Mouse (Mus musculus): ENCODE data around the gene Col2a1. TPM values are rescaled to one million over a fixed set of nuclear protein-coding genes. Genes with fewer than 3 reads are reported as not detected.

The Col2a1 gene
- polyA plus RNA-seq, 1 experiment = 0.51 TPM

- TF ChIP-seq POLR2A (IDR thresholded peaks at IDR 0.05; ENCODE audit: borderline replicate concordance, extremely low read depth, low read depth, low read length) = no peak
- TF ChIP-seq CTCF (IDR thresholded peaks at IDR 0.05; ENCODE audit: insufficient read depth, low read length) = no peak
- DNase-seq = no peak
- H3K4me3 ChIP-seq (replicated peaks; ENCODE audit: extremely low read depth, low read depth, low read length) = no peak overlapping the region
- WGBS = 4% methylated on average over 19 of the region's 19 CpGs
- peaks cover 6% of the 10 kb centered on the region for H3K4me1 ChIP-seq (ENCODE audit: control insufficient read depth, insufficient read depth, low read length)
Observed at GRCm38 (mm10) chr15:98004740-98005159, 255 bp upstream of the Col2a1 start.

- no peak for DNase-seq
- TF ChIP-seq POLR2A (IDR thresholded peaks at IDR 0.05; ENCODE audit: borderline replicate concordance, extremely low read depth, low read depth, low read length) (no peak), CTCF (IDR thresholded peaks at IDR 0.05; ENCODE audit: insufficient read depth, low read length) (no peak)
- under 1% methylated on average over 42 of the region's 42 CpGs for WGBS
- Histone ChIP-seq H3K4me1 (ENCODE audit: control insufficient read depth, insufficient read depth, low read length) (peaks cover 6% of the 10 kb centered on the region), H3K4me3 (replicated peaks; ENCODE audit: extremely low read depth, low read depth, low read length) (no peak overlapping the region)
Observed at GRCm38 (mm10) chr15:98002991-98003821, 1.3 kb downstream of the Col2a1 start.

DNA sequence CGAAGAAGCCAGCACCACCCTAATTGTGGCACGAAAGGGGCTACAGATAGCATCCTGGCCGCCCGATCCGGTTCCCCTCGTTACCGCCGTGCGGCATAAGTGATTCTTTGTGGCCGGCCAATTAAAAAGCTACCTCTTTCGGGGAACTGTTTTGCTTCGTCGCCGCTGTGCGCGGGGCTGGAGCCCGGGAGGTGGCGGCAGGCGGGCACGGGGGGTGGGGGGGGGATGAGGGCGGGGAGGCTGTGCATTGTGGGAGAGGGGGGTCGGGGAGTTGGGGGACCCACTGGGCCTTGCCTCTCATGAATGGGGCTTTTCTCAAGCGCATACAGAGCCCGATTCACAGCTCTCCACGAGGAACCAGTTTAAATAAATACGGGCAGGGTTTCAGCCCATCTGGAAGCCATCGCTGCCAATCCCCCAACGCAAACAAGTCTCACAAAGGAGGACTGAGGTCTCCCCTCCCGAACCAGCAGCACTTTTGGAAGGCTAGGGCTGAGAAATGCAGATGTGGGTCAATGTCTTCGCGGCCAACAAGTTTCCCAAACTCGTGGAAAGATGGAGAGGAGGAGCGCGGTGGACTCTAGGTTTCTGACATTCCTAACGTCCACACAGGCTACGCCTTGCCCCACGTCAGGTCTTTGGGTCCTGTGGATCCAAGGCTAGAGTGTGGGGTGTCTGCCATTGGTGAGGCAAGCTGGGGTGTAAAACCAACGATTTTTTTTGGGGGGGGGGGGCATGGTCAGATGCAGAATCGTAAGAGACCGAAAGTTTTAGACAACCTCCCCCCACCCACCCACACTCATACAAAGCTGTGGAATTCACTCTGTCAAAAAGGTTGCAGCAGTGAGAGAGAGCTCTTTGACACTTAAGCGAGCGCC, 2.1 kb downstream of the Col2a1 start:
- under 1% methylated on average over 42 of the region's 42 CpGs for WGBS
- Histone ChIP-seq H3K4me1 (ENCODE audit: control insufficient read depth, insufficient read depth, low read length) (peaks cover 6% of the 10 kb centered on the region), H3K4me3 (replicated peaks; ENCODE audit: extremely low read depth, low read depth, low read length) (no peak overlapping the region)
- TF ChIP-seq CTCF (IDR thresholded peaks at IDR 0.05; ENCODE audit: insufficient read depth, low read length) = no peak
- no peak for TF ChIP-seq POLR2A (IDR thresholded peaks at IDR 0.05; ENCODE audit: borderline replicate concordance, extremely low read depth, low read depth, low read length)
- no peak for DNase-seq

DNA sequence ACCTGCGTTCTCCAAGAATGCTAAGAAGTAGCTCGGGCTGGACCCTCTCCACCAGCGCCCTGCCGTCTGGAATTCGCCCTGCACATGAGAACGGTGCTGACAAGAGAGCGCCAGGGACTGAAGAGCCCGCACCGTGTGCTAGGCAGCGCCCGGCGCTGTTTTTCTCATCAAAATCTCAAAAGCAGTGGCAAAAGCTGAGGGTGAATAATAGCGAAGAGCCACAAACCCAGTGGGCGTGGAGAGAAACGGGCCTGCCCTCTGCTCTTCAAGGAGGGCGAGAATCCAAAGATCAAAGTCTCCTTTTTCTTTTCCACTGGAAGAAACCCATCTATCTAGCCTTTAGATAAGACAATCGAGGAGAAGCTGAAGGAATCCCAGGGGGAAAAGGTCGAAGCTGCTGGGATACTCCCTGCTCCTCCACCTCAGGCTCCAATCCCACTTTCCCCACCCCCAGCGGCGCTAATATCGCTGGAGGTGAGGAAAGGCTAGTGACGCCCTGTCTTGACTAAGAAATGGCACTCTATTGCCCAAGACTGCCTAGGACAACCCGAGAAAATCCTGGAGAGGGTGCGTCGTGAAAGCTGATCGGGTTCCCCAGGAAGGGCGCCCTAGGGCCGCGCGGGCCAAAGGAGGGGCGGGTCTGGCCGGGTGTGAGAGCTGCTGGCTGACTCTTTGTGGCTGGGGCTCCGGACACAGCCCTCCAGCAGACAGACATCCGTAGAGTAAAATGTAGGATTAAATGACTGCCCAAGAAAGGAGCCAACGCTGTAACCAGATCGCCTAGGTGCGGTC, 3.0 kb downstream of the Col2a1 start:
- 3% methylated on average over 37 of the region's 37 CpGs for WGBS
- Histone ChIP-seq H3K4me1 (ENCODE audit: control insufficient read depth, insufficient read depth, low read length) (peaks cover 6% of the 10 kb centered on the region), H3K4me3 (replicated peaks; ENCODE audit: extremely low read depth, low read depth, low read length) (no peak overlapping the region)
- DNase-seq = no peak
- TF ChIP-seq CTCF (IDR thresholded peaks at IDR 0.05; ENCODE audit: insufficient read depth, low read length) (no peak), POLR2A (IDR thresholded peaks at IDR 0.05; ENCODE audit: borderline replicate concordance, extremely low read depth, low read depth, low read length) (no peak)

DNA sequence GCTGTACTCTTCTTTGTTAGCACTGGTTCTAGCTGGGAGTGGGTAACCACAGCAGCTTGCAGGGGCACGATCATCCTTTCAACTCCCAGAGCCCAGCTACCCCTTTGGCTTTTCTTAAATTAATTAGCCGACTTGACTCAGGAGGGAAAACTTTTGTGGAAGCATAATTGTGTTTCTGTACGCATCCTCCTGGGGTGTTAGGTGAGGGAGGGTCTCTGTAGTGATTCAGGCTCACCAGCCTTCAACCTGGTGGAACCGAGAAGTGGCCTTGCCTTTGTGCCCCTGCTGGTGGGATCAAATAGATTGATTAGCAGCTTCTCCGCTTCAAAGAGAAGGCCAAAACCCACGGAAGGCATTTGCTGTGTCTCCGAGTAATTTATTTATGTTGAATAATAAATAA, 4.5 kb downstream of the Col2a1 start:
- 24% methylated on average over 7 of the region's 7 CpGs for WGBS

GRCm38 (mm10) chr15:97999546-97999945, 4.9 kb downstream of the Col2a1 start:
- peaks cover 6% of the 10 kb centered on the region for H3K4me1 ChIP-seq (ENCODE audit: control insufficient read depth, insufficient read depth, low read length)
- 36% methylated on average over 13 of the region's 13 CpGs for WGBS
- TF ChIP-seq CTCF (IDR thresholded peaks at IDR 0.05; ENCODE audit: insufficient read depth, low read length) (no peak), POLR2A (IDR thresholded peaks at IDR 0.05; ENCODE audit: borderline replicate concordance, extremely low read depth, low read depth, low read length) (no peak)

More for the DNA sequence above, 4.5 kb downstream of the Col2a1 start:
- H3K4me1 ChIP-seq (ENCODE audit: control insufficient read depth, insufficient read depth, low read length) = peaks cover 6% of the 10 kb centered on the region
- H3K4me3 ChIP-seq (replicated peaks; ENCODE audit: extremely low read depth, low read depth, low read length) = no peak overlapping the region
- no peak for TF ChIP-seq POLR2A (IDR thresholded peaks at IDR 0.05; ENCODE audit: borderline replicate concordance, extremely low read depth, low read depth, low read length)
- DNase-seq = no peak

GRCm38 (mm10) chr15:97996716-97997256, 7.7 kb downstream of the Col2a1 start:
- H3K4me3 ChIP-seq (replicated peaks; ENCODE audit: extremely low read depth, low read depth, low read length) = no peak overlapping the region
- no peak for DNase-seq
- WGBS = 59% methylated on average over 13 of the region's 13 CpGs
- no peaks in the 10 kb centered on the region for H3K4me1 ChIP-seq (ENCODE audit: control insufficient read depth, insufficient read depth, low read length)
- TF ChIP-seq CTCF (IDR thresholded peaks at IDR 0.05; ENCODE audit: insufficient read depth, low read length) (no peak), POLR2A (IDR thresholded peaks at IDR 0.05; ENCODE audit: borderline replicate concordance, extremely low read depth, low read depth, low read length) (no peak)

More at GRCm38 (mm10) chr15:97999546-97999945, 4.9 kb downstream of the Col2a1 start:
- DNase-seq = no peak
- no peak overlapping the region for H3K4me3 ChIP-seq (replicated peaks; ENCODE audit: extremely low read depth, low read depth, low read length)

DNA sequence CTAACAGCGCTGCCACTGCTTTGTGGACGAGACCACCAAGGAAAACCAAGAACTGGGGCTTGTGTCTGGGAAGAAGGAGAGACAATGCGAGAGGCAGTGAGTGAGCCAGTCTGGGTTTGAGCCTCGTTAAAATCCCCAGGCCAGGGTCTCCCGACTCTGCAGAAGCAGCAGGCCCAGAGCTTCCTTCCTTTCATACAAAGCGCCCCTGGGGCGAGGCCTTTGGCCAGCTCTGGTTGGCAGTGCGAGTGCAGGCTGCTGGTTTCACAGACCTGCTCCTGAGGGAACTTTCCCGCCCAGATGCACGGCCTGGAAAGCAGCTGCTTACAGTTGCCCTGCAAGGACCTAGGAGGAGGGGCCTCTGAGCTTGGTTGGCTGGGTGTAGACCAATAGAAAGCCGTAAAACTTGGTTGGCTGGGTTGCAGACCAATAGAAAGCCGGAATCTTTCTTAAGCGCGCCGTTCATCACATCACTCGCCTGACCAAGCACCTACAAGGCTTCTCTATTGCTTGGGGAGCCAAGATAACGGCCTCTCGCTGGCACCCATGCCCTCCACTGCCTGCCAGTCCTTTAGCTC, 11.7 kb downstream of the Col2a1 start:
- peak; percentile 51 for DNase-seq
- TF ChIP-seq POLR2A (IDR thresholded peaks at IDR 0.05; ENCODE audit: borderline replicate concordance, extremely low read depth, low read depth, low read length) (no peak), CTCF (IDR thresholded peaks at IDR 0.05; ENCODE audit: insufficient read depth, low read length) (no peak)
- Histone ChIP-seq H3K4me1 (ENCODE audit: control insufficient read depth, insufficient read depth, low read length) (no peaks in the 10 kb centered on the region), H3K4me3 (replicated peaks; ENCODE audit: extremely low read depth, low read depth, low read length) (no peak overlapping the region)
- WGBS = 12% methylated on average over 18 of the region's 18 CpGs
